Mouse (Mus musculus) ES-E14 (cell line): ENCODE measurements around the gene Ptgis.

ENCODE experiments used
- CHD2 ChIP-seq: IDR thresholded peaks from 2 replicates; pipeline ENCODE4 v1.6.1; 2014; ENCODE audit warnings: mild to moderate bottlenecking, low read depth, low read length, inconsistent platforms
- MAFK ChIP-seq: IDR thresholded peaks from 2 replicates; pipeline ENCODE4 v1.6.1; 2014; ENCODE audit warnings: mild to moderate bottlenecking, low read depth, low read length, inconsistent platforms; ENCODE audit not compliant: insufficient read depth
- ZC3H11A ChIP-seq: IDR thresholded peaks from 2 replicates; pipeline ENCODE4 v1.6.1; 2012; ENCODE audit warnings: low read depth, mild to moderate bottlenecking, inconsistent platforms, low read length, borderline replicate concordance

GRCm38 (mm10) chr2:167271121-167271521, 30.7 kb upstream of the Ptgis start:
- TF ChIP-seq CHD2 (no peak), MAFK (no peak), ZC3H11A (no peak)
